Mouse (Mus musculus): ENCODE results near the gene Ccdc120.

GRCm38 (mm10) chrX:7793361-7793760 lies 42.7 kb upstream of the Ccdc120 start:
- no peak for TF ChIP-seq POLR2A (IDR thresholded peaks at IDR 0.05; ENCODE audit: control insufficient read depth, low read depth, low read length)
- no peak for TF ChIP-seq CTCF (IDR thresholded peaks at IDR 0.05; ENCODE audit: control insufficient read depth, insufficient read depth, insufficient replicate concordance, low read depth, low read length)
